In the genomic region with DNA sequence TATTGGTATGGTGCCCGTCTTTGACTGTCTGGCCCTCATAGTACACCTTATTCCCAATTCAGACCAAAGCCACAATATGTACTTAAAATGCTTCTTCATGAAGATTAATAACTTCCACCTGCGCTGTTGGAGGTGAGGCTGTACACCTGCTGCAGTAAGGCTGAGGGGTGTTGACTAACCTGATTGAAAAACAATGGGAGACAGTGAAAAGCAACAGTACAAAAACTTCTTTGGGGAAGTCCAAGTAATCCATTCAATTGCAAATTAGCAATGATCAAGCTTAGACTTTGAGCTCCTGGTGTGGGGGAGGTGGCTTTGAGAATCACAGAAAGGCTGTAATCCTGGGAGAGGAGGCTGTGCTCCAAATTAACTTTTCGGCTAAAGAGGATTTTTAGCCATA, we compare ENCODE assay signal across 4 mouse cellular contexts.
DNase-seq lines count a peak whose midpoint lies in the region; TF ChIP-seq lines count a peak whose summit lies in the region.
"Not testable (repeated sequence)": the region's sequence is repeated elsewhere in the genome, so short reads cannot be mapped to it uniquely, and the experiment has no call there.

No protein-coding gene starts in this region.

- H3K36me3 ChIP-seq in ES-Bruce4 (ENCODE audit: control insufficient read depth, insufficient read depth, low read length, poor library complexity, severe bottlenecking), result not testable (repeated sequence)

- H3K4me1 ChIP-seq in ES-Bruce4 (ENCODE audit: control insufficient read depth, insufficient read depth, low read length), result not testable (repeated sequence)

- TF ChIP-seq CTCF in ES-Bruce4 (IDR thresholded peaks at IDR 0.05; ENCODE audit: low read depth, low read length), result not testable (repeated sequence)

- H3K9me3 ChIP-seq in ES-Bruce4 (replicated peaks; ENCODE audit: control insufficient read depth, insufficient read depth, low read length, poor library complexity, severe bottlenecking), result peaks cover 51% of the 10 kb centered on the region

- peak overlapping the region; percentile 92 for H3K27ac ChIP-seq in ES-Bruce4 (ENCODE audit: insufficient read depth, low read length)

- H3K9ac ChIP-seq in ES-Bruce4 (ENCODE audit: low read depth, poor library complexity, severe bottlenecking), result not testable (repeated sequence)

- not testable (repeated sequence) for H3K4me3 ChIP-seq in ES-Bruce4 (ENCODE audit: low read depth, low read length)

- TF ChIP-seq EP300 in ES-Bruce4 (IDR thresholded peaks at IDR 0.05; ENCODE audit: insufficient read depth, low read depth, low read length), result not testable (repeated sequence)

- DNase-seq in ES-CJ7 (ENCODE audit: low read depth, low spot score), result peak; percentile 59
- DNase-seq in R1 (ENCODE audit: low read depth, low spot score), result peak; percentile 80
- DNase-seq in ZHBTc4 (ENCODE audit: low read depth, low spot score), result peak; percentile 33

- not testable (repeated sequence) for TF ChIP-seq POLR2A in ES-Bruce4 (IDR thresholded peaks at IDR 0.05; ENCODE audit: insufficient read depth, low read length)

- not testable (repeated sequence) for H3K27me3 ChIP-seq in ES-Bruce4 (ENCODE audit: control insufficient read depth, insufficient read depth, low read length, poor library complexity, severe bottlenecking)
